Mouse (Mus musculus) midbrain, postnatal 0 days (tissue): Measurements from ENCODE around the gene Olfr539. TPM values are rescaled to one million over a fixed set of nuclear protein-coding genes. Genes with fewer than 3 reads are reported as not detected.

ENCODE experiments used
- ATAC-seq: fragments of 200-750 bp; cut with Nextera tagmentation; 2 replicates; pipeline ENCODE4 v1.8.0; 2017; ENCODE audit warnings: moderate number of reproducible peaks, mild to moderate bottlenecking, moderate TSS enrichment, moderate library complexity; ENCODE audit not compliant: low FRiP score
- DNase-seq: peaks from one replicate; pipeline ENCODE4 v3.0.0-alpha.2; 2015; ENCODE audit warnings: low spot score
- H3K27ac ChIP-seq: fragments of 300-500 bp; sonication (generic); 2 replicates; pipeline ENCODE4 v1.5.1; 2014; ENCODE audit warnings: low read depth, mild to moderate bottlenecking, low read length, mixed read lengths
- H3K27me3 ChIP-seq: fragments of 300-500 bp; sonication (generic); 2 replicates; pipeline ENCODE4 v1.6.1; 2014; ENCODE audit warnings: low read length, control low read depth, mixed read lengths; ENCODE audit not compliant: insufficient read depth
- H3K36me3 ChIP-seq: fragments of 300-500 bp; sonication (generic); 2 replicates; pipeline ENCODE4 v1.6.1; 2014; ENCODE audit warnings: low read length, control low read depth, mixed read lengths; ENCODE audit not compliant: insufficient read depth
- H3K4me1 ChIP-seq: fragments of 300-500 bp; sonication (generic); 2 replicates; pipeline ENCODE4 v1.6.1; 2014; ENCODE audit warnings: mild to moderate bottlenecking, control low read depth, antibody characterized with exemption, low read length, mixed read lengths; ENCODE audit not compliant: insufficient read depth
- H3K4me2 ChIP-seq: fragments of 300-500 bp; sonication (generic); 2 replicates; pipeline ENCODE4 v1.6.1; 2014; ENCODE audit warnings: low read depth, mild to moderate bottlenecking, low read length, mixed read lengths; ENCODE audit not compliant: poor library complexity, severe bottlenecking
- H3K4me3 ChIP-seq: fragments of 300-500 bp; sonication (generic); 2 replicates; pipeline ENCODE4 v1.5.1; 2014; ENCODE audit warnings: low read depth, mild to moderate bottlenecking, low read length, moderate library complexity
- H3K9ac ChIP-seq: fragments of 300-500 bp; sonication (generic); replicated peaks from 2 replicates; pipeline ENCODE4 v1.6.1; 2014; ENCODE audit warnings: mild to moderate bottlenecking, low read length, moderate library complexity, mixed read lengths; ENCODE audit not compliant: poor library complexity, severe bottlenecking
- H3K9me3 ChIP-seq: fragments of 300-500 bp; sonication (generic); 2 replicates; pipeline ENCODE4 v1.6.1; 2016; ENCODE audit warnings: low read length, control low read depth
- CTCF ChIP-seq: IDR thresholded peaks from 2 replicates; pipeline ENCODE4 v1.5.1; 2016; ENCODE audit warnings: antibody characterized with exemption, mild to moderate bottlenecking
- WGBS: fragments of 180-500 bp; shearing (Covaris S2); extraction: QIAGEN DNeasy Blood & Tissue Kit; methylation state at CpG from one replicate; pipeline ENCODE4 v1.1.7; 2014; 5-methylcytosine and 5-hydroxymethylcytosine counted together
- polyA plus RNA-seq: library from polyadenylated mRNA; unstranded; fragments of >200 nt; fragmentation: Nextera tagmentation; extraction: Ambion mirVana; gene quantifications from 2 replicates; pipeline ENCODE4 v1.2.1, GENCODE M21; 2015
- total RNA-seq: library from RNA; depleted of rRNA; stranded (reverse); fragments of >200 nt; gene quantifications from 2 replicates; pipeline ENCODE4 v1.2.3, GENCODE M21; 2014

The Olfr539 gene
- total and polyA plus RNA-seq, 2 experiments from 2014 or later, result 0.04 TPM; not detected in 1

DNA sequence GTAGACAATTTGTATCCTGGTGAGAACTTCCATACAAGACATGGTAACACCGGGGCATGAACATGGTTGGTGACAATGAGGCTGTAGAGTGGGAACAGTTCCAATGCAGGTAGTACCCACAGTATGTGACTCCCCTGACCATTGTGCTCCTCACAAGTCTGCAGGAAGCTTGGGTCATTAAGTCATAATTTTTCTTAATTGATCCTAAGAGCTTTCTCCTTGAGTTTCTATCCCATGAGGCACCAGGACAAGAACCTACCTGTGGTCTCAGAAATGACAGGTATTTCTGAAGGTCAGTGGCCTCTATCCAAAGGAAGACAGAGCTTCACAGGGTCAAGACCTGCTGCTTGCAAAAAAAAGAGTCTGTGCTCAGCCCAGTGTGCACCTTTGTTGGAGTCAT, 21.9 kb downstream of the Olfr539 start, which contains the start of gene Olfr45:
Gene Olfr45, plus strand, starts transcription at position 301 of the 400 bp plus-strand sequence.
- TF ChIP-seq CTCF, result no peak
- Histone ChIP-seq H3K4me3 (no peak within 1 kb of the TSS), H3K4me2 (no peak within 1 kb of the TSS), H3K9ac (no peak within 1 kb of the TSS), H3K4me1 (no peaks in the 10 kb centered on the region), H3K27me3 (no peaks in the 10 kb centered on the region), H3K36me3 (no peaks in the 10 kb centered on the region), H3K27ac (no peak within 1 kb of the TSS), H3K9me3 (no peaks in the 10 kb centered on the region)
- 95% methylated on average over 1 of the region's 1 CpGs for whole genome bisulfite sequencing
- no peak for ATAC-seq
- no peak for DNase-seq

GRCm38 (mm10) chr7:140696967-140697366, 37.2 kb downstream of the Olfr539 start, which contains the start of gene Olfr541:
Gene Olfr541 (plus strand): TSS chr7:140697267.
- Histone ChIP-seq H3K4me2 (no peak within 1 kb of the TSS), H3K4me3 (no peak within 1 kb of the TSS), H3K27ac (no peak within 1 kb of the TSS), H3K9ac (no peak within 1 kb of the TSS), H3K9me3 (no peaks in the 10 kb centered on the region), H3K36me3 (no peaks in the 10 kb centered on the region), H3K27me3 (no peaks in the 10 kb centered on the region), H3K4me1 (no peaks in the 10 kb centered on the region)
- TF ChIP-seq CTCF, result no peak
- ATAC-seq, result no peak
- DNase-seq, result no peak

DNA sequence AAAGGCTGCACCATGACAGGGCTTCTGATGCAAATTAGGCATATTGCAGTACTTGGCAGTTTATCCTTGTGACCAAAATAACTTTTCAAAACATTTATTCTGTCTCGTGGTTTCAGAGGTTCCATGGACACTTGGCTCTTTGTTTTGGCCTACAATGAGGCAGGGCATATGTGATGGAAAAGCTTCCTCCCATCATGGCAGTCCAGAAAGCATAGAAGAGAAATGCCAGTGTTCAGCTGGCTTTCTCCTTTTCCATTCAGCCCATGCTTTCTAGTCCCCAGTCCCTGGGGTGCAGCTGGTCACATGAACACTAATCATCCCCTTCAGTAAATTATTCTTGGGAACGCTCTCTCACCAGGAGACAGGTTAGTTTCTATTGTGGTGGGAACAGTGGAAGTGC, 46.6 kb downstream of the Olfr539 start:
- WGBS, result 31% methylated on average over 2 of the region's 2 CpGs
- no peak overlapping the region for H3K4me2 ChIP-seq
- no peaks in the 10 kb centered on the region for H3K9me3 ChIP-seq
- ATAC-seq (no peak), DNase-seq (peak; percentile 34)
- no peaks in the 10 kb centered on the region for H3K4me1 ChIP-seq
- TF ChIP-seq CTCF, result no peak
- no peak overlapping the region for H3K9ac ChIP-seq
- H3K27me3 ChIP-seq, result no peaks in the 10 kb centered on the region
- H3K4me3 ChIP-seq, result no peak overlapping the region
- no peak overlapping the region for H3K27ac ChIP-seq
- no peaks in the 10 kb centered on the region for H3K36me3 ChIP-seq

GRCm38 (mm10) chr7:140707536-140708284, 48.0 kb downstream of the Olfr539 start:
- no peak for TF ChIP-seq CTCF
- H3K9me3 ChIP-seq, result no peaks in the 10 kb centered on the region
- no peak overlapping the region for H3K9ac ChIP-seq
- no peaks in the 10 kb centered on the region for H3K4me1 ChIP-seq
- no peak overlapping the region for H3K4me3 ChIP-seq
- no peaks in the 10 kb centered on the region for H3K27me3 ChIP-seq
- 80% methylated on average over 6 of the region's 6 CpGs for WGBS
- no peak for ATAC-seq
- no peak overlapping the region for H3K27ac ChIP-seq
- H3K4me2 ChIP-seq, result no peak overlapping the region
- H3K36me3 ChIP-seq, result no peaks in the 10 kb centered on the region
- DNase-seq, result no peak

DNA sequence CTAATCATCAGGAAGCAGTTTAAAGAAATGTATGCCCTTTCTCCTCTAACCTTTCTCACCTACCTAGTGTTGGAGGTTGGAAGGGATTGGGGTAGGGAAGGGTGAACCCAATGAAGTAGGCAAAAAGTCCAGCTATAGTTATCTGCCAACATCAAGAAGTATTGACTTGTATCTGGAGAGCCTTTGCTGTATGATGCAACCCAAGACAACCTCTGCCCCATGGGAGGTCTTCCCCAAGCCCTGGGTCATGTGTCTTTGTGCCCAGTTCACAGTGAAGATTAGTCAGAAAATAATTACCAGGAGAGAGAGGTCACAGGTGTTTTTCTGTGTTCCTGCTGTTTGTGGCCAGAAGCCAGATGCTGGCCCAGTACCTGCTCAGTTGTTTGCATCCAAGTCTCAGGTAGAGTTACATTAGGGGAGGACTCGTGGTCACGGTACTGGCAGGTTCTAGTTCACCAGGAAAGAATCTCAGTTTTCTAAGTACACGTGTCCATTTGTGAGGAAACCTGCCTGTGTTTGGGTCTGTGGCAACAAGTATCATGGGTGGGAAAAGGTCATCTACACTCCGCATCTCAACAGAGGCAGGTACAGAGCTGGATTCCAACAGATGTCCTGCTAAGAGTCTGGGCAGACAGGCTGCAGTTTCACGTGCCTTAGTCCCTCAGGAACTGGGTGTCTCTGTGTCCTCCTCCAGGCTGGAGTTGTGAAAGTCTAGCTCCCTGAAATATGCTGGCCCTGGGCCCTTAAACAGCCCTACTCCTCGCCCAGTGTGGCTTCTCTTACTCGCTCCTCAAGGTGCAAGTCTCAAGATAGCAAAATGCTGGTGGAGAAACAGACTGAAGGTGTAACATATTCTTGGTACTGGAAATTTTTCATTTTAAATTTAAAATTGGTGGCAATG, 57.7 kb downstream of the Olfr539 start:
- Histone ChIP-seq H3K4me1 (no peaks in the 10 kb centered on the region), H3K4me2 (no peak overlapping the region), H3K9me3 (no peaks in the 10 kb centered on the region), H3K36me3 (no peaks in the 10 kb centered on the region), H3K27me3 (no peaks in the 10 kb centered on the region), H3K27ac (no peak overlapping the region), H3K4me3 (no peak overlapping the region), H3K9ac (no peak overlapping the region)
- ATAC-seq (no peak), DNase-seq (no peak)
- 83% methylated on average over 7 of the region's 7 CpGs for WGBS
- no peak for TF ChIP-seq CTCF

GRCm38 (mm10) chr7:140721095-140721494, 61.4 kb downstream of the Olfr539 start:
- 78% methylated on average over 6 of the region's 6 CpGs for WGBS
- Histone ChIP-seq H3K27ac (no peak overlapping the region), H3K4me1 (no peaks in the 10 kb centered on the region), H3K9ac (no peak overlapping the region), H3K9me3 (no peaks in the 10 kb centered on the region), H3K4me3 (no peak overlapping the region), H3K36me3 (no peaks in the 10 kb centered on the region), H3K27me3 (no peaks in the 10 kb centered on the region), H3K4me2 (no peak overlapping the region)
- ATAC-seq (no peak), DNase-seq (no peak)
- no peak for TF ChIP-seq CTCF
